Mouse (Mus musculus) thymus, adult 2 months (tissue): Measurements from ENCODE around the gene Dcun1d1. TPM values are rescaled to one million over a fixed set of nuclear protein-coding genes. Genes with fewer than 3 reads are reported as not detected.
A peak's percentile ranks its signal among the peaks of the same experiment; 100 is the strongest.

Source experiments
- DNase-seq: peaks from one replicate; pipeline ENCODE4 v3.0.0; 2021
- H3K27ac ChIP-seq: fragments of 200-500 bp; 2 replicates; pipeline ENCODE4 v1.5.1; 2012; ENCODE audit warnings: low read length, control low read depth; ENCODE audit not compliant: control insufficient read depth, insufficient read depth
- H3K27me3 ChIP-seq: fragments of 200-500 bp; 2 replicates; pipeline ENCODE4 v1.6.1; 2012; ENCODE audit warnings: mild to moderate bottlenecking, low read length, moderate library complexity, mixed read lengths; ENCODE audit not compliant: control insufficient read depth, insufficient read depth
- H3K36me3 ChIP-seq: fragments of 200-500 bp; 2 replicates; pipeline ENCODE4 v1.6.1; 2012; ENCODE audit warnings: mild to moderate bottlenecking, low read length, moderate library complexity; ENCODE audit not compliant: control insufficient read depth, insufficient read depth
- H3K4me1 ChIP-seq: fragments of 200-500 bp; replicated peaks from 2 replicates; pipeline ENCODE4 v1.6.1; 2012; ENCODE audit warnings: low read length; ENCODE audit not compliant: control insufficient read depth, insufficient read depth
- H3K4me3 ChIP-seq: fragments of 200-500 bp; 2 replicates; pipeline ENCODE4 v1.5.1; 2012; ENCODE audit warnings: mild to moderate bottlenecking, low read length, control low read depth, moderate library complexity; ENCODE audit not compliant: control insufficient read depth, insufficient read depth
- CTCF ChIP-seq: fragments of 200-500 bp; IDR thresholded peaks from 2 replicates; pipeline ENCODE4 v1.5.1; 2012; ENCODE audit warnings: mild to moderate bottlenecking, control low read depth, low read length, moderate library complexity, borderline replicate concordance; ENCODE audit not compliant: control insufficient read depth, poor library complexity, insufficient read depth; ENCODE audit errors: extremely low read depth
- POLR2A ChIP-seq: fragments of 200-500 bp; IDR thresholded peaks from 2 replicates; pipeline ENCODE4 v1.6.1; 2012; ENCODE audit warnings: mild to moderate bottlenecking, low read length, control low read depth, moderate library complexity; ENCODE audit not compliant: control insufficient read depth, poor library complexity, insufficient read depth; ENCODE audit errors: extremely low read depth
- WGBS: fragments of 180-500 bp; shearing (Covaris S2); methylation state at CpG from one replicate; pipeline ENCODE4 v1.1.7; 2018; 5-methylcytosine and 5-hydroxymethylcytosine counted together
- polyA plus RNA-seq: library from polyadenylated mRNA; depleted of rRNA; stranded (reverse); fragments of >200 nt; gene quantifications from 2 replicates; pipeline ENCODE4 v1.2.3, GENCODE M21; 2012

Gene Dcun1d1
- polyA plus RNA-seq, 1 experiment: 6.2 TPM

DNA sequence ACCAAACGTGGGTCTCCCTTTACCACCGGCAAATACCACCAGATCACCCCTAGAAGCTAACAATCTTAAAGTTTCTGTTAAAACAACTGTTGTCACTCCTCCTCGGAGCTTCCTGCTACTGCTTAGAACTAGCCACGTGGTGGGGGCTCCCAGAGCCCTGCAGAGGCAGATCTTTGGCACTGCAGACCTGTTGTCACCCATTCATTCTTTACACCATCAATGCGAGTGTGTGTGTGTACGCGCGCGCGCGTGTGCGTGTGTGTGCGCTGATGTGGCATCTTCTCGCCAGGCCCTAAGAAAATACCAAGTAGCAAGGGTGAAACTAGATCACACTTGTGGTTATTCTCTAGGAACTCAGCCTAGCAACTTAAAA lies 3.9 kb downstream of the Dcun1d1 start:
- H3K36me3 ChIP-seq: no peaks in the 10 kb centered on the region
- TF ChIP-seq CTCF (no peak), POLR2A (no peak)
- 0 out of 2 replicates have a peak overlapping the region, but pooled peaks have one; percentile 29 for H3K27ac ChIP-seq
- H3K4me3 ChIP-seq: peak overlapping the region; percentile 78
- no peaks in the 10 kb centered on the region for H3K27me3 ChIP-seq
- peaks cover 4% of the 10 kb centered on the region for H3K4me1 ChIP-seq
- under 1% methylated on average over 14 of the region's 14 CpGs for WGBS
- DNase-seq: peak; percentile 50

DNA sequence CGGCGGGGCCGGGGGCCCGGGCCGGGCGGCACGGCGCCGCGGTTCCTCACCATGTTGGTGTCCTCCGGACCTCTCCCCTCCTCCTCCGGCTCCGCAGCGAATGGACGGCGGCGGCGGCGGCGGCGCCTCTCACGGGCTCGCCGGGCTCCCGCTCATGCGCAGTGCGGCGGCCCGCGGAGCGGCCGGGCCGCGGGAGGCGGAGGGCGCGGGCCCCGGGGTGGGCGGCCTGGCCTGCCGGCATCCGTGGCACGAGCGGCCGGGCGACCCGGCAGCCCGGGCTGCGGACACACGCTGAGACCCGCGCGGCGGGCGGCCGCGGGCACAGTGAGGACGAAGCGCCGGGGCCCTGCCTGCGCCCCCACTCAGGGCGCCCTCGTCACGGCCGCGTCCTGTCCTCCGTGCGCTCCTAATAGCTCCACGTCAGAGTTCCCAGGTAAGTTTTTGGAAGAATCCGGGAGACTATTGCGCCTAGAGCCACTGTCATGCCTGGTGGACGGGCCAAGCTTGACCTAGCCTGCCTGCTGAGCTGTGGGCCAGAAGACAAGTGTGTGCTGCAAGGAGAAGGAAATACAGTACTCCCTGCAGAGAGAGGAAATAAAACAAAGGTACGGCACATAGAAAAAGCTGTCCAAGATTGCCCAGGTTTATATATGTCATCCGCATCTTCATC lies 4.4 kb downstream of the Dcun1d1 start:
- under 1% methylated on average over 73 of the region's 73 CpGs for WGBS
- peak; percentile 80 for DNase-seq
- Histone ChIP-seq H3K4me1 (peaks cover 4% of the 10 kb centered on the region), H3K27ac (peak overlapping the region; percentile 29; the same call in 1 of the 2 replicates), H3K4me3 (peak overlapping the region; percentile 78), H3K27me3 (no peaks in the 10 kb centered on the region), H3K36me3 (no peaks in the 10 kb centered on the region)
- TF ChIP-seq POLR2A (0 out of 2 replicates have a peak, but pooled peaks have one; percentile 45), CTCF (no peak)

DNA sequence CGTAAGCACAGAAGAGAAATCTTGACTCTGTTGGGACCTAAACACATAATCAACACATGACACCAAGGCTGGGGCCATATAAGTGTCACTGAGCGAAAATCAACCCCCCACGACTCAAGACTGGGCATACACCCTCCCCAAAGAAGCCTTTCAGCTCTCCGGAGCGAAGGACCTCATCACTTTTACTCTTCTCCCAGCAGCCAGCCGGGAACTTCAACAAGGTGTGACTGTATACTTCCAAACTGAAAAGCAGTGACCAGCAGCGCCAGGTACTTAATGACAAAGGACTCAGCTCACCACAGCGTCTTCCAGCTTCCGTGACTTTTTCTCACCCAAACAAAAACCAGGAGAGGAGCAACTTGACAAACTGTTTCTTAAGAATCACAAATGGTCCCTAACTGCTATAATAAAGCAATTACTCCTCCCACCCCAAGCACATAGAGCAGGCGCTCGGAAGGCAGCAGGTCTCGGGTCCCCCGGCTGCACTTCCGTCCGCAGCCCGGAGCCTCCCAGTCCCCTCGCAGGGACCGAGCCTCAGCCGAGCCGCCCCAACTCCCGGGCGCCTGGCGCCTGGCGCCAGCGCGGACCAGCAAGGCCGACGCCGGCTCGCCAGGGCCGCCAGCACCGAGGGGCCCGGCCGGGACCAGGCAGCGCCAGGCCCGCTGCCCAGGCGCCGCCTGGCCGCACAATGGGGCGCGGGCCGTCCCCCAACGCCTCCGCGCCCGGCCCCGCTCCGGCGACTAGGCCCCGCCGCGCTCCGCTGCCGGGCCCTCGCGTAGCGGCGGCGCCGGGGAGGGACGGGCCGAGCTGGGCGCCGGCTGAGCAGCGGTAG lies 5.1 kb downstream of the Dcun1d1 start:
- H3K36me3 ChIP-seq: no peaks in the 10 kb centered on the region
- H3K27ac ChIP-seq: peak overlapping the region; percentile 68
- H3K4me1 ChIP-seq: peaks cover 4% of the 10 kb centered on the region
- peak; percentile 63 for DNase-seq
- H3K27me3 ChIP-seq: no peaks in the 10 kb centered on the region
- WGBS: under 1% methylated on average over 65 of the region's 65 CpGs
- peak overlapping the region; percentile 91 for H3K4me3 ChIP-seq
- TF ChIP-seq POLR2A: no peak
- TF ChIP-seq CTCF: no peak

DNA sequence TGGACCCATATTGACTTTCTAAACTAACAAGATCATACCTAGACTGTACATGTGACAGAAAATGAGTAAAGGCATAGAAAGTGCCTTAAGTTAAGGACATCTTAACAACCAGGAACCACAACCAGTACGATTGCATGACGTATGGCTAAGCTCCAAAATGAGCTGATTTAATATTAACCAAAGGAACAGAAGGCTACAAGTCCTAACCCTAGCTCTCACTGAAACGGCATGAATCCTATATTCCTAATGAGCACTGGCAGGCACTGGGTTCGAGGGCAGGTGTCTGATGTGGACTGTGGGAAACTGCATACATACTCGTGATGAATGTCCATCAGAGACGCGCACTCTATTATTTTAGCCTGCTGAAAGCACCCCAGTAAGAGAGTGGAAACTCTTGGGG lies 5.9 kb downstream of the Dcun1d1 start:
- Histone ChIP-seq H3K4me1 (peaks cover 4% of the 10 kb centered on the region), H3K36me3 (no peaks in the 10 kb centered on the region), H3K27ac (peak overlapping the region; percentile 3; the same call in 1 of the 2 replicates), H3K27me3 (no peaks in the 10 kb centered on the region), H3K4me3 (no peak overlapping the region)
- DNase-seq: no peak
- WGBS: 5% methylated on average over 7 of the region's 7 CpGs
- no peak for TF ChIP-seq POLR2A
- TF ChIP-seq CTCF: no peak

DNA sequence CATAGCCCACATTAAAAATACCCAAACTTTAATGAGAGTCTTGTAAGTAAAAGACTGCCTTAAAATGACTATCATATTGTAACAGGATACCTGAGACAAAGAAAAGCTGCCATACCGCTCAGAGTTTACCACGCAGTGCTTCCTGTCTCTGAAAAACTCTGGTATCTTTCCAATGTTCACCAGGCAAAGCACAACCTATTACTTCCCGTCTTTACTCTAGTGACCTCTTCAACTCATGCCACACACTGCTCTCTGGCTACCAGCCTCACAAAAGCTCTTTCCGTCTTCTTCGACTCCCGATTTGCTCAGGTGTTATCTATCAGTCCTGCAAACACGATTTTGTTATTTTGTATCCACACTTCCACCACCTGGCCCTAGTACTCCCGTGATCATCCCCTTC lies 7.4 kb downstream of the Dcun1d1 start:
- no peak overlapping the region; the same call in 1 of the 2 replicates for H3K27ac ChIP-seq
- peaks cover 4% of the 10 kb centered on the region for H3K4me1 ChIP-seq
- 3% methylated on average over 8 of the region's 8 CpGs for WGBS
- H3K36me3 ChIP-seq: no peaks in the 10 kb centered on the region
- no peaks in the 10 kb centered on the region for H3K27me3 ChIP-seq
- no peak for TF ChIP-seq POLR2A
- no peak for TF ChIP-seq CTCF
- peak; percentile 13 for DNase-seq
- no peak overlapping the region for H3K4me3 ChIP-seq

DNA sequence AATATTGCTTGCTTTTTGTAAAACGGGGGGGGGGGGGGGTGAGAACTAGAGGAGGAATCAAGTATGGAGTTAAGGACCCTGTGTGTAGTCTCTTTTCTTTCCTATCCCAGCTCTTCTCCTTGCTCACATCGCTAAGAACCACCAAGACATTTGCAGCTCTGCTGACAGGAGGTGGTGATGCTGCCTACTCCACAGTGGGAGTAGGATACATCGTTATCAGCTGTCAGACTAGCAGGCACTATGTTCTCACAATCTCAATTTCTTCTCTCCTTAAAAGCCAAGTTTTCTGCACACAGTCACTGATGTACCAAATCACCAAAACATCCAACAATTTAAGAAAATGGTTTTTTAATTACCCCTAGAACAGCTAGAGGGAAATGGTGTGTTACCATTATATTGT lies 7.8 kb downstream of the Dcun1d1 start:
- peaks cover 4% of the 10 kb centered on the region for H3K4me1 ChIP-seq
- H3K27me3 ChIP-seq: no peaks in the 10 kb centered on the region
- H3K36me3 ChIP-seq: no peaks in the 10 kb centered on the region
- TF ChIP-seq CTCF (no peak), POLR2A (no peak)
- WGBS: 29% methylated on average over 3 of the region's 3 CpGs
- no peak overlapping the region for H3K27ac ChIP-seq
- no peak overlapping the region for H3K4me3 ChIP-seq
- DNase-seq: no peak
